Mouse (Mus musculus) macrophage (primary cell): ENCODE measurements around the gene Tmem242. TPM values are rescaled to one million over a fixed set of nuclear protein-coding genes. Genes with fewer than 3 reads are reported as not detected.

Experiments
- H3K27ac ChIP-seq: fragments of 350-480 bp; formaldehyde crosslinking; 2 replicates; pipeline ENCODE4 v1.9.0; 2021
- H3K36me3 ChIP-seq: fragments of 350-480 bp; formaldehyde crosslinking; 2 replicates; pipeline ENCODE4 v1.9.0; 2021; ENCODE audit errors: inconsistent target
- H3K4me3 ChIP-seq: fragments of 350-480 bp; formaldehyde crosslinking; 2 replicates; pipeline ENCODE4 v1.9.0; 2021; ENCODE audit errors: inconsistent target
- H3K79me2 ChIP-seq: fragments of 350-480 bp; formaldehyde crosslinking; 2 replicates; pipeline ENCODE4 v1.9.0; 2021; ENCODE audit errors: inconsistent target
- WGBS: methylation state at CpG from one replicate; pipeline ENCODE4 v1.1.7; 2026; ENCODE audit warnings: inconsistent platforms; ENCODE audit not compliant: missing documents; 5-methylcytosine and 5-hydroxymethylcytosine counted together
- polyA plus RNA-seq: library from polyadenylated mRNA; stranded (reverse); fragments of 250-400 nt; gene quantifications from 3 replicates; pipeline ENCODE4 v1.2.4, GENCODE M21; 2018; ENCODE audit warnings: inconsistent platforms

The Tmem242 gene
- polyA plus RNA-seq, 1 experiment from 2014 or later, result 86.0 TPM

DNA sequence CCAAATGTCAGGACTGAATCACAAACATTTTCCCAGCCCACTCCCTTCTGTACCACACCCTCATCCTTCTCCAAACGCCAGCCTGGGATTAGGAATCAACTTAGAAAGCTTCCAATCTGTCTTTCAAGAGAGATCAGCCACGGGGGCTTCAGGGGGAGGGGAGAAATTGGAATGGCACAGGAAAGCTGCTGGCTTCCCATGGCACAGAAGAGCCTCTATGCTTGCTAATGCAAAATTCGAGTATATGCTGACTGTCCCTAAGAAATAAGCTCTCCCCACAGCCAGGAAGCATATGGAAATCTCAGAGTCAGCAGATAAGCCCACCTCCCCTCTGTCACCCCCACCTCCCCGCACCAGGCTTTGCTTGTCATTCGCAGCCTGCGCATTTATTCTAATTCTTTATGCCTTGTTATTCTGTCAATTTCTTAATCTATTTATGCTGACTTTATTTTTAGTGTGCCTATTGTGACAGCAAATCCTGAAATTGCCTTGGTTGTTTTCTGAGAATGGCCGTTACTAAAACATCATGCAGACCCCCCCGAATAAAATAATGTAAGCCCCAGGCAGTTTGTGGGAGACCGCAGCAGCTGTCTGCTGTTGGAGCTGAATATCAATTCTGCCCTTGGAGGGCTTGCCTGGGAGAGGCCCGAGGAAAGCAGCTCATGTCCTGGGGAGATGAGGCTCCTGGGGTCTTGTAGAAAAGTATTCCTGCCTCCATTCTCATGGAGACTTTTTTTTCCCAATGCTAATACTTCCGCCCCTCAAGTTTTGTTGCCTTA is 62.7 kb downstream of the Tmem242 start:
- H3K4me3 ChIP-seq, result no peak overlapping the region
- no peaks in the 10 kb centered on the region for H3K36me3 ChIP-seq
- 73% methylated on average over 11 of the region's 11 CpGs for WGBS
- no peak overlapping the region for H3K27ac ChIP-seq
- H3K79me2 ChIP-seq, result no peaks in the 10 kb centered on the region

DNA sequence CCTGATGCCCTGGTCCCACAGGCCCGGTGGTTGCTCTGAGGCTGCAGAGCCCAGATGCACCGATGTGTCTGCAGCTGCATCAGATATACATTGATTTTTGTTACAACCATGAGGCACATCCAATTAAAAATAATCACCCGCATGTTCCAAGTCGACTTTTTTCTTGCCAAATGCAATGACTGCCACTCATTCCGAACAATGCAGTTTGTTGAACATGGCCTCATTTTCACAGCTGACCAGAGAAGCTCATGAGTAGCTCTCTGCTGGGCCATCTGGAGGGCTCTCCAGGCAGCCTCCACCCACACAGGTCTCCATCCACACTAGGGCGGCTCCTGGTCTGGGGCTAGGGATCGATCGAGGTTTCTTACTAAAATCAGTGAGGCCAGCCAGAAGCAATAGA is 67.1 kb downstream of the Tmem242 start:
- Histone ChIP-seq H3K79me2 (no peaks in the 10 kb centered on the region), H3K36me3 (no peaks in the 10 kb centered on the region), H3K27ac (no peak overlapping the region), H3K4me3 (no peak overlapping the region)
- 94% methylated on average over 8 of the region's 8 CpGs for WGBS

DNA sequence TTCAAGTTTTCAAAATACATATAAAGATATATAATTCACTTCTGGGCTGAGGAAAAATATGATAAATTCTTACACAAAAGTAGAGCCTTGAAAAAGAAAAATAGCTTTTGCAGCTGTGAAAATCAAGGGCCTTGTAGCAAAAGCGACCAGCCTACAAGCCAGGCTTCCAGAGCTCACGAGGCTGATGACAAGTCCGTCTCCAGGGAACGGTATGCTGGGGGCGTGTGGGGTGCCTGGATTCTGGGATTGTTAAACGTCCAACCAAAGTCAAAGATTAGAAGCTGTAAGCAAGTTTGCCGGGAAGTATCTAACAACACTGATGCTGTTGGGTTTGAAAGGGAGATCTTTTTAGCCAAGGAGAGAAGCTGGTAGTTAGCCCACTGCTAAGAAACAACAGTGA is 68.5 kb downstream of the Tmem242 start:
- Histone ChIP-seq H3K79me2 (no peaks in the 10 kb centered on the region), H3K4me3 (no peak overlapping the region), H3K27ac (no peak overlapping the region), H3K36me3 (no peaks in the 10 kb centered on the region)
- WGBS, result 95% methylated on average over 7 of the region's 7 CpGs

DNA sequence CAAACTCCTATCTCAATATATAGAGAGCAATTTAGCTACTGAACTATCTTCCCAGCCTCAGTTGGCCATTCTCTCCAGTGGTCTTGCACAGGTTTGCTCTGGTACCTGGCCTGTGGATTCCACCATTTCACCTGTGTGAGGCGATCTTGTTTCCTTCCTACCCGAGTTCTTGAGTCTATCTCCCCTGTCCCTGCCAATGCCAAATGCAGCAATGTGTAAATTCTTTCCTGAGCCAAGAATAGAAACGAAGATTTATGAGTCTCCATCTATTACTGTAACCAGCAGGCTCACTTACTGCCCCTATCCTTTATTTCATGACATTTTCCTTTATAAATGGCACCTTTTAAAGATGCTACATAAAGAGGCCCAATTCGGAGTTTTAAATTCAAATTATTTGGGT is 69.0 kb downstream of the Tmem242 start:
- no peak overlapping the region for H3K27ac ChIP-seq
- H3K4me3 ChIP-seq, result no peak overlapping the region
- H3K36me3 ChIP-seq, result no peaks in the 10 kb centered on the region
- WGBS, result 82% methylated on average over 4 of the region's 4 CpGs
- H3K79me2 ChIP-seq, result no peaks in the 10 kb centered on the region

DNA sequence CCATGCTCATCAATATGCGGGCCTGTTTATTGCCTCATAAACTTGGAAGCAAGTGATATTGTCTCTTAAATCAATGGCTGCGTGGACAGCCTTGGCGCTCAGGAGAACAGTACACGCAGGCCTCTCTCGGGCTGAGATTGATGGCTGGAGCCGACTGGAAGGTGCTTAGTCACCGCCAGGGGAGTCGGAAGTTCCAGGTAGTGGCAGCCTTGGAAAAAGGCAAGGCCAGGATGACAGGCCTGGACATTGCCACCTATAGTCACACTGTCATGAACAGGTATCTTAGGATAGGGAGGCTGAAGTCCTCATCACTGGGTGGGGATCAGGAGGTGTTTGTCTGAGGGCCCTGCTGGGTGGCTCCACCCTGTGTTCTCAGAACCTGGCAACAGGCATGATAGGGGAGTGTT is 74.1 kb downstream of the Tmem242 start:
- 86% methylated on average over 8 of the region's 8 CpGs for WGBS
- H3K79me2 ChIP-seq, result no peaks in the 10 kb centered on the region
- H3K4me3 ChIP-seq, result no peak overlapping the region
- no peak overlapping the region for H3K27ac ChIP-seq
- H3K36me3 ChIP-seq, result no peaks in the 10 kb centered on the region

Other genes with a start within 250 kb of the Tmem242 start
- gene Ldhal6b, start 21.5 kb downstream of the Tmem242 start, polyA plus RNA-seq, result 0.16 to 0.23 TPM in 2 of 3 replicates, not detected in the other
- 22.9 to 52.7 TPM (median 43.5 TPM) in 3 replicates for gene Zdhhc14, start 52.3 kb upstream of the Tmem242 start, polyA plus RNA-seq